Mouse (Mus musculus) megakaryocyte, embryonic 14.5 days (primary cell): ENCODE measurements around the gene Daglb.

Experiments used
- FLI1 ChIP-seq: IDR thresholded peaks from 2 replicates; pipeline ENCODE4 v1.6.1; 2012; ENCODE audit warnings: low read length, inconsistent platforms, mixed read lengths
- GATA1 ChIP-seq: IDR thresholded peaks from 3 replicates; pipeline ENCODE4 v1.6.1; 2012; ENCODE audit warnings: mixed read lengths, low read length, inconsistent platforms, borderline replicate concordance

DNA sequence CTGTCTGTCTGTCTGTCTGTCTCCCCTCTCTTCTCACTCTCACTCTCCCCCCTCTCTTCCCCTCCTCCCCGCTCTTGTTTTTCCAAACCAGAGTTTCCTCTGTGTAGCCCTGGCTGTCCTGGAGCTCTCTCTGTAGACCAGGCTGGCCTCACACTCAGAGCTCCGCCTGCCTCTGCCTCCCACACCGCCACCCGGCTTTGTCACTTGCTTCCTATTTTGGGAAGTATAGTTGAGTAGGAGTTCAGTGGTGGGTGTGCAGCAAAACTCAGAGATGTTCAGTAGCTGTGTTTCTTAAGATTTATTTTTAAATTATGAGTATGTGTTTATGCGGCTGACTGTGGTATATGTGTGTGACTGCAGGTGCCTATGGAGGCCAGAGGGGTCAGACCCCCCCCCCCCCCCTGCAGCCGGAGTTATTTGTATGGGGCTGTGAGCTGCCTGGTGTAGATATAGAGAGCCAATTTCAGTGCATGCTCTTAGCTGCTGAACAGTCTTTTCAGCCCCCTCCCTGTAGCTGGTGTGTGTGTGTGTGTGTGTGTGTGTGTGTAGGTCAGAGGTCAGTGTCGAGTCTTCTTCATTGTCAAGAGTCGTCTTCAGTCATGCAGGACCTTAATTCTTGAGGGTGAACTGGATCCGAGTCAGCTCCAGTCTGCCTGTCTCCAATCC is 7.7 kb downstream of the Daglb start:
- no peak for TF ChIP-seq GATA1
- no peak for TF ChIP-seq FLI1
